Mouse (Mus musculus) hindbrain, embryonic 14.5 days (tissue): ENCODE results near the gene Vps26a. TPM values are rescaled to one million over a fixed set of nuclear protein-coding genes. Genes with fewer than 3 reads are reported as not detected.
A peak's percentile ranks its signal among the peaks of the same experiment; 100 is the strongest.
"Not testable (repeated sequence)": the region's sequence is repeated elsewhere in the genome, so short reads cannot be mapped to it uniquely, and the experiment has no call there.

Source experiments
- ATAC-seq: fragments of 200-750 bp; cut with Nextera tagmentation; 2 replicates; pipeline ENCODE4 v1.8.0; 2017; ENCODE audit warnings: moderate number of reproducible peaks, mild to moderate bottlenecking, moderate TSS enrichment, moderate library complexity; ENCODE audit not compliant: low FRiP score
- DNase-seq: peaks from one replicate; pipeline ENCODE4 v3.0.0-alpha.2; 2015; ENCODE audit warnings: low spot score
- H3K27ac ChIP-seq: fragments of 300-500 bp; sonication (generic); 2 replicates; pipeline ENCODE4 v1.5.1; 2014; ENCODE audit warnings: mild to moderate bottlenecking, moderate library complexity
- H3K27me3 ChIP-seq: fragments of 300-500 bp; sonication (generic); 2 replicates; pipeline ENCODE4 v1.6.1; 2014; ENCODE audit warnings: mild to moderate bottlenecking, low read length, mixed read lengths; ENCODE audit not compliant: control insufficient read depth, insufficient read depth
- H3K36me3 ChIP-seq: fragments of 300-500 bp; sonication (generic); replicated peaks from 2 replicates; pipeline ENCODE4 v1.6.1; 2014; ENCODE audit not compliant: control insufficient read depth, insufficient read depth
- H3K4me1 ChIP-seq: fragments of 300-500 bp; sonication (generic); replicated peaks from 2 replicates; pipeline ENCODE4 v1.6.1; 2014; ENCODE audit warnings: antibody characterized with exemption, low read length, mixed read lengths; ENCODE audit not compliant: control insufficient read depth, insufficient read depth
- H3K4me2 ChIP-seq: fragments of 300-500 bp; sonication (generic); replicated peaks from 2 replicates; pipeline ENCODE4 v1.6.1; 2014; ENCODE audit warnings: mild to moderate bottlenecking, moderate library complexity
- H3K4me3 ChIP-seq: fragments of 300-500 bp; sonication (generic); replicated peaks from 2 replicates; pipeline ENCODE4 v1.5.1; 2014; ENCODE audit warnings: mild to moderate bottlenecking, low read length
- H3K9ac ChIP-seq: fragments of 300-500 bp; sonication (generic); 2 replicates; pipeline ENCODE4 v1.6.1; 2014
- H3K9me3 ChIP-seq: fragments of 300-500 bp; sonication (generic); 2 replicates; pipeline ENCODE4 v1.6.1; 2016; ENCODE audit warnings: low read length; ENCODE audit not compliant: control insufficient read depth
- WGBS: fragments of 180-500 bp; shearing (Covaris S2); extraction: QIAGEN DNeasy Blood & Tissue Kit; methylation state at CpG from one replicate; pipeline ENCODE4 v1.1.7; 2014; 5-methylcytosine and 5-hydroxymethylcytosine counted together
- polyA plus RNA-seq: library from polyadenylated mRNA; unstranded; fragments of >200 nt; fragmentation: Nextera tagmentation; extraction: Ambion mirVana; gene quantifications from 2 replicates; pipeline ENCODE4 v1.2.1, GENCODE M21; 2014

Vps26a gene
- polyA plus RNA-seq, 1 experiment from 2014 or later: 60.3 TPM

- Histone ChIP-seq H3K4me3 (no peak overlapping the region), H3K36me3 (peaks cover 6% of the 10 kb centered on the region), H3K9ac (no peak overlapping the region), H3K9me3 (no peaks in the 10 kb centered on the region), H3K4me2 (no peak overlapping the region), H3K27ac (no peak overlapping the region), H3K4me1 (peaks cover 6% of the 10 kb centered on the region; the same call in 1 of the 2 replicates), H3K27me3 (no peaks in the 10 kb centered on the region)
- no peak for DNase-seq
- WGBS: 71% methylated on average over 7 of the region's 7 CpGs
- no peak for ATAC-seq
These were observed 5.3 kb downstream of the Vps26a start for GRCm38 (mm10) chr10:62481108-62481852.

DNA sequence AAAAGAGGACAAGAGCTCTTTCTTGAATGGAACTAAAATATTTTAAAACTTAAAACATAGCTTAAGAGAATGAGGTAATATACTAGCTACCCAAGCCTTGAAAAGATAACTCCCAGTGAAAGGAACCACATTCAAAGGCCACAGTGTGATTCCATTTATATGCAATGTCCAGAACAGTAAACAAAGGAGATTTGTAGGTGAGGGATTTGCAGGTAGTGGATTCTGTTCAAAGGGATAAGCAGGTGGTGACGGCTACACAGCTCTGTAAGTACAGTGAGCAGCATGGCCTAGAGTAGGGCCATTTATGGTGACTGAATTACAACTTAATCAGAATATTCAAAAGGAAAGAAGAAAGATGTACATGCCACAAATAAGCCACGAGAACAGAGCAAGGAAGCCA, 9.6 kb downstream of the Vps26a start:
- H3K9me3 ChIP-seq: no peaks in the 10 kb centered on the region
- WGBS: 73% methylated on average over 2 of the region's 2 CpGs
- no peaks in the 10 kb centered on the region for H3K27me3 ChIP-seq
- no peak overlapping the region for H3K4me2 ChIP-seq
- DNase-seq (no peak), ATAC-seq (no peak)
- no peak overlapping the region for H3K9ac ChIP-seq
- peaks cover 10% of the 10 kb centered on the region for H3K36me3 ChIP-seq
- no peak overlapping the region for H3K4me3 ChIP-seq
- no peak overlapping the region for H3K27ac ChIP-seq
- no peaks in the 10 kb centered on the region for H3K4me1 ChIP-seq

DNA sequence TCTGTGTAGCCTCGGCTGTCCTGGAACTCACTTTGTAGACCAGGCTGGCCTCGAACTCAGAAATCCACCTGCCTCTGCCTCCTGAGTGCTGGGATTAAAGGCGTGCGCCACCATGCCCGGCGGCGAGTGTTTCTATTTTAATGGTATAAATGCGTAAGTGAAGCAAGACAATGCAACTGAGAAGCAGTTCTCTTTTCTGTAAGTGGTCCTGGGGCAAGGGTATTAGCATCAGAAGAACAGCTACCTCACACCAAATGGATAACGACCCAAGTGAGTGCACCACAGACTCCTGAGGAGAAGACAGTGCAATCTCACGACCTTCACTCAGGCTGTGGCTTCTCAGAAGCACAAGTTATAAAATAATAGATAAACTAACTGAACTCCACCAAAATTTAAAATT, 11.7 kb downstream of the Vps26a start:
- no peak for ATAC-seq

DNA sequence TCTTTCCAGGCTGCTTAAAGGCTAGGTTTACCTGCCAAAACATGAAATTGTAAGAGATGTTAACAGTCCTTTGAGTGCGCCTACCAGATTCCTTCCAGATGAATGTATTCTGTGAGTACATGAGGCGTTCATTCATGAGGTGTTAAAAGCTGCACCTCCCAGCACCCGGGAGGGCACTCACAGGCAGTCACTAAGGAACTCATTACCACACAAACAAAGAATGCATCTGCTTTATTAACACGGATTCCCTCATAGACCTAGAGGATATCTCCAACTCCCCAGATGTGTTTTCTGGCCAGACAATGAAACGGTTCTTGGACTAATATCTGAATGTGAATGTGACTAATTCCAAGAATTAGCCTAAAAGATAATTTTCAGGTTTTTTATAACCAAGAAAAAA, 15.5 kb downstream of the Vps26a start:
- no peaks in the 10 kb centered on the region for H3K27me3 ChIP-seq
- no peak overlapping the region for H3K4me3 ChIP-seq
- DNase-seq: no peak
- 54% methylated on average over 5 of the region's 5 CpGs for WGBS
- ATAC-seq: no peak
- H3K27ac ChIP-seq: no peak overlapping the region
- peaks cover 28% of the 10 kb centered on the region; the same call in 1 of the 2 replicates for H3K36me3 ChIP-seq
- H3K9ac ChIP-seq: no peak overlapping the region
- no peak overlapping the region for H3K4me2 ChIP-seq
- H3K4me1 ChIP-seq: no peaks in the 10 kb centered on the region; the same call in 1 of the 2 replicates
- H3K9me3 ChIP-seq: no peaks in the 10 kb centered on the region

More for the DNA sequence above, 11.7 kb downstream of the Vps26a start:
- 95% methylated on average over 10 of the region's 10 CpGs for WGBS
- Histone ChIP-seq H3K4me1 (no peaks in the 10 kb centered on the region; the same call in 1 of the 2 replicates), H3K9ac (no peak overlapping the region), H3K4me2 (no peak overlapping the region), H3K27ac (no peak overlapping the region), H3K36me3 (peaks cover 10% of the 10 kb centered on the region), H3K4me3 (no peak overlapping the region), H3K27me3 (no peaks in the 10 kb centered on the region), H3K9me3 (no peaks in the 10 kb centered on the region)
- no peak for DNase-seq

DNA sequence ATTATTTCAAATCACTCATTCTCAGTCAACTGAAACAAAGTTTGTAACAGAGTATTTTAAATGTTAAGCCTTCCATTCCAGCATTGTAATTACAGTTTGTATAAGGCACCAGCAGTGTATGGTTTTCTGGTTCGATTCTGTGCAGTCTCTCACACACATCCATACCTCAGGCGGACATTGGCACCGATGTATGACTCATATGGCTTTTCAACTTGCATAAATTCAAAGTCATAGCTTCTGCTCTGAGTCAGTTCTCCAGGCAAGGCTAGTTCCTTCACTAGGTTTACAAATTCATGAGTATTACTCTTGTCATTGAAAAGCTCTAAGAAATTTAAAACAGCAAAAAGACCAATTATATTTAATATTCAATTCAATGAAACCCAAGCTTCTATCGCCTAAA, 16.9 kb downstream of the Vps26a start:
- WGBS: 96% methylated on average over 4 of the region's 4 CpGs

GRCm38 (mm10) chr10:62461321-62461720, 25.3 kb downstream of the Vps26a start:
- no peak for ATAC-seq
- H3K27ac ChIP-seq: no peak overlapping the region
- H3K36me3 ChIP-seq: peaks cover 56% of the 10 kb centered on the region
- no peak overlapping the region for H3K9ac ChIP-seq
- no peak overlapping the region for H3K4me2 ChIP-seq
- no peaks in the 10 kb centered on the region for H3K9me3 ChIP-seq
- no peaks in the 10 kb centered on the region for H3K27me3 ChIP-seq
- no peaks in the 10 kb centered on the region for H3K4me1 ChIP-seq
- no peak overlapping the region for H3K4me3 ChIP-seq
- no peak for DNase-seq

More for the DNA sequence above, 16.9 kb downstream of the Vps26a start:
- Histone ChIP-seq H3K9me3 (no peaks in the 10 kb centered on the region), H3K4me1 (no peaks in the 10 kb centered on the region; the same call in 1 of the 2 replicates), H3K27ac (no peak overlapping the region), H3K36me3 (peaks cover 26% of the 10 kb centered on the region; the same call in 1 of the 2 replicates), H3K4me2 (no peak overlapping the region), H3K27me3 (no peaks in the 10 kb centered on the region), H3K9ac (no peak overlapping the region), H3K4me3 (no peak overlapping the region)
- ATAC-seq: no peak
- no peak for DNase-seq

DNA sequence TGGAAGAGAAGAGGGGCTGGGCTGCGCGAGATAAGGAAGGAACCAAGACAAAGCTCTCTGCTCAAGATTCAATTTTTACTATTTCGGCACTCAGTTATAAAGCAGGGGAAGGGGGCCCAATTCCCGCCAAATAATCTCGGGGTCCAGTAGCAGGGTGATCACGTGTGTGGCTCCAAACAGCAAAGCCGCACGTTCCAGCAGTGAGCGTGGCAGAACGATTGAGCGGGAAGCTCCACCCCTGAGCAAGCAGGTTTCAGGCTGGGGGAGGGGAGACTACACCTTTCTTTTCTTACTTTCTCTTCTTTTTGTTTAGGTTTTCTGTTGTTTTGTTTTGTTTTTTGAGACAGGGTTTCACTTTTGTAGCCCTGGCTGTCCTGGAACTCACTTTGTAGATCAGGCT, 34.6 kb downstream of the Vps26a start:
- not testable (repeated sequence) for H3K27ac ChIP-seq, H3K4me3 ChIP-seq, H3K9ac ChIP-seq, H3K4me2 ChIP-seq, DNase-seq, H3K27me3 ChIP-seq, H3K9me3 ChIP-seq, ATAC-seq
- 75% methylated on average over 11 of the region's 11 CpGs for WGBS
- H3K4me1 ChIP-seq: peaks cover 18% of the 10 kb centered on the region
- H3K36me3 ChIP-seq: peaks cover 36% of the 10 kb centered on the region

GRCm38 (mm10) chr10:62450280-62450640, 36.3 kb downstream of the Vps26a start:
- 41% methylated on average over 18 of the region's 18 CpGs for WGBS
- peak overlapping the region; percentile 69 for H3K4me2 ChIP-seq
- H3K4me1 ChIP-seq: peaks cover 18% of the 10 kb centered on the region
- peak overlapping the region; percentile 87 for H3K27ac ChIP-seq
- H3K9me3 ChIP-seq: no peaks in the 10 kb centered on the region
- peak overlapping the region; percentile 92 for H3K9ac ChIP-seq
- ATAC-seq (no peak), DNase-seq (no peak)
- H3K27me3 ChIP-seq: no peaks in the 10 kb centered on the region
- peaks cover 37% of the 10 kb centered on the region for H3K36me3 ChIP-seq
- H3K4me3 ChIP-seq: peak overlapping the region; percentile 85

DNA sequence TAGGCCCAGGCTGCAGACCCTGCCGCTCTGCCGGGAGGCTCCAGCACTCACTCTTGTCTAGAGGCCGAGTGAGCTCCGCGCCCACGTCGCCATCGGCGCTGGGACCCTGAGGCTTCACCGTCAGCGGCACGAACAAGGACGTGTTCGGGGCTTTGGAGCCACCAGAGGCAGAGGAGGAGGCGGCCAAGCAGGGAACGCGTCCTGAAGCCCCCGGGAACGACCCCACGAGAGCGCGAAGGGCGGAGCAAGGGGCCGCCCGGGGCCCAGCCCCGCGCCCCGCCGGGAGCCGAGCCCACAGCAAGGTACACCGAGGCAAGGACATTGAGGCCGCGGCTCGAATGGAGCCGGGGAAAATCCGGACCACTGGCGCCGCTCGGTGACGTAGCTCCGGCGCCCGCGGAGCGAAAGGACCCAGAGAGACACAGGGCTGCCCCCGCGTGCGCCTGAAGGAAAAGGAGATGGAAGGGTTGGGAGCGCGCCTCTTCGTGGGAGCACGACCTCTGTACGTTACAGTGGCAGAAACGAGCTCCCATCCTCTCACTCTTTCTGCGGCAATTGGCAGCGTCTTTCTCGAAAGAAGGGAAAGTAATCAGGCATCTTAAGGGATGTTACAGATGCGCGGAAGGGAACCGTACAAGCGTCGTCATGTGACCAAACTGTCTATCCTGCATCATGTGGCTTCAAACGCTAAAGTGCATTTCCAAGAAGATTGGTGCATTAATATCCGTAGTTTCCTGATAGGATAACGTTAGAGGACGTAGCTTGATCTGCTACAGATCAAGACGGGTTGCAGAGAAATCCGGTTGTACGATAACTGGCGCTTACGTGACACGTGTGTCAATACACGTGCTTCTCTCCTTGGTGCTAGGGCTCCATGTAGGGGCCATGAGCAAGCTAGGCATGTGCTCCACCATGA, 37.0 kb downstream of the Vps26a start, which contains the start of the genes 4930507D05Rik and Supv3l1:
TSS of gene 4930507D05Rik (plus strand) at position 126 of the 916 bp plus-strand sequence.
TSS of gene Supv3l1 (minus strand) at position 375 of the 916 bp plus-strand sequence.
- Histone ChIP-seq H3K36me3 (peaks cover 38% of the 10 kb centered on the region), H3K27ac (peak within 1 kb of the TSS; percentile 87), H3K4me3 (peak within 1 kb of the TSS; percentile 85), H3K9ac (peak within 1 kb of the TSS; percentile 92), H3K27me3 (no peaks in the 10 kb centered on the region), H3K4me2 (peak within 1 kb of the TSS; percentile 69), H3K9me3 (no peaks in the 10 kb centered on the region), H3K4me1 (peaks cover 18% of the 10 kb centered on the region)
- WGBS: under 1% methylated on average over 73 of the region's 73 CpGs
- DNase-seq (peak; percentile 94), ATAC-seq (peak; percentile 93)
